Mouse (Mus musculus): Measurements from ENCODE around the gene Muc1.

DNA sequence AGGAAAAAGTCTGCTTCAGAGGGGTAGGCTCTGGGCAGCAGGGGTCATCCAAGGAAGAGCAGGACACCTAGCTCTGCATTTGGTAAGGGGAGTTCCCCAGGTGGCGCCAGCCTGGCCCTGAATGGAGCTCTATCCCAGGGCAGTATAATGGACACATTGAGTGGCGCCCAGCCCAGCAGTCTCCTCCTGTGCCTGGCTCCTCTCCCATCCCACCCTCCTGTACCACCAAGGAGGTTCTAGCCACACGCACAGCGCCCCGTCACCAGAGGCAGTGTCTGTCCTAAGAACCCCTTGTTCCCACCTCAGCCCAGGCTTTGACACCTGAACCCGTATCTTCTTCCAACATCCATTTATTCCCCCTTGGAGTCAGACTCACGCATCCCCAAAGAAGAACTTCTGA, 19.1 kb upstream of the Muc1 start:
- TF ChIP-seq POLR2A (IDR thresholded peaks at IDR 0.05; ENCODE audit: borderline replicate concordance, low read depth, low read length) (no peak), CTCF (IDR thresholded peaks at IDR 0.05; ENCODE audit: low read depth, low read length) (no peak)

Measured in bone marrow macrophage, adult 2 months (primary cell).